ENCODE assay signal across 8 mouse cellular contexts in genomic region chr7:101822836-101823757, GRCm38 (mm10). TPM values are rescaled to one million over a fixed set of nuclear protein-coding genes. Genes with fewer than 3 reads are reported as not detected.
DNase-seq lines count a peak whose midpoint lies in the region; ATAC-seq and TF ChIP-seq lines count a peak whose summit lies in the region.

No protein-coding gene starts in this region.

- H3K4me2 ChIP-seq in intestine, postnatal 0 days (replicated peaks; ENCODE audit: low read depth), result no peak overlapping the region
- H3K4me2 ChIP-seq in lung, postnatal 0 days (replicated peaks; ENCODE audit: low read depth, low read length), result no peak overlapping the region

- H3K9me3 ChIP-seq in intestine, postnatal 0 days (ENCODE audit: control insufficient read depth), result no peaks in the 10 kb centered on the region
- no peaks in the 10 kb centered on the region for H3K9me3 ChIP-seq in lung, postnatal 0 days (ENCODE audit: low read length)

- 61% methylated on average over 32 of the region's 32 CpGs for WGBS in heart, adult 2 months
- 51% methylated on average over 32 of the region's 32 CpGs for WGBS in intestine, postnatal 0 days
- 48% methylated on average over 27 of the region's 32 CpGs for WGBS in lung, postnatal 0 days

- H3K36me3 ChIP-seq in heart, adult 2 months (ENCODE audit: control insufficient read depth, insufficient read depth, low read length), result no peaks in the 10 kb centered on the region; the same call in 1 of the 2 replicates
- H3K36me3 ChIP-seq in intestine, postnatal 0 days (ENCODE audit: control insufficient read depth, insufficient read depth), result peaks cover 41% of the 10 kb centered on the region
- H3K36me3 ChIP-seq in lung, postnatal 0 days (ENCODE audit: insufficient read depth, low read length), result peaks cover 28% of the 10 kb centered on the region

- no peak overlapping the region for H3K27ac ChIP-seq in heart, adult 2 months
- no peak overlapping the region for H3K27ac ChIP-seq in intestine, postnatal 0 days (ENCODE audit: low read depth, low read length)
- H3K27ac ChIP-seq in lung, postnatal 0 days (ENCODE audit: low read length), result no peak overlapping the region

- no peak for TF ChIP-seq EP300 in heart, adult 2 months (IDR thresholded peaks at IDR 0.05; ENCODE audit: insufficient read depth, low read depth, low read length)
- TF ChIP-seq EP300 in lung, postnatal 0 days (IDR thresholded peaks at IDR 0.05), result no peak

- H3K4me1 ChIP-seq in heart, adult 2 months (ENCODE audit: control insufficient read depth, insufficient read depth, low read length), result peaks cover 3% of the 10 kb centered on the region; the same call in 1 of the 2 replicates
- peaks cover 14% of the 10 kb centered on the region; the same call in 1 of the 2 replicates for H3K4me1 ChIP-seq in intestine, postnatal 0 days (replicated peaks; ENCODE audit: control insufficient read depth, insufficient read depth, low read length)
- H3K4me1 ChIP-seq in lung, postnatal 0 days (ENCODE audit: insufficient read depth, low read depth, low read length), result peaks cover 12% of the 10 kb centered on the region

- H3K79me2 ChIP-seq in heart, adult 2 months (replicated peaks; ENCODE audit: control insufficient read depth, insufficient read depth, low read length), result no peaks in the 10 kb centered on the region

- TF ChIP-seq POLR2A in heart, adult 2 months (IDR thresholded peaks at IDR 0.05; ENCODE audit: insufficient read depth, low read depth, low read length), result no peak

- peak; percentile 33 to 38 for DNase-seq in heart, adult 2 months
- no peak for DNase-seq in heart, postnatal 36 days
- peak; percentile 67 for DNase-seq in embryo, embryonic 11 days
- DNase-seq in lung, postnatal 0 days (ENCODE audit: low spot score), result peak; percentile 63
- peak; percentile 72 for DNase-seq in testis, postnatal 10 days (ENCODE audit: low spot score)
- no peak for DNase-seq in left cerebral cortex, postnatal 4 days

- peaks cover 14% of the 10 kb centered on the region for H3K27me3 ChIP-seq in heart, adult 2 months (ENCODE audit: control insufficient read depth, insufficient read depth, low read length)
- peaks cover 37% of the 10 kb centered on the region for H3K27me3 ChIP-seq in intestine, postnatal 0 days (replicated peaks; ENCODE audit: control insufficient read depth, insufficient read depth, low read length)
- peaks cover 34% of the 10 kb centered on the region for H3K27me3 ChIP-seq in lung, postnatal 0 days (replicated peaks; ENCODE audit: insufficient read depth, low read length)

- no peak overlapping the region for H3K4me3 ChIP-seq in heart, adult 2 months
- H3K4me3 ChIP-seq in intestine, postnatal 0 days (ENCODE audit: low read depth, low read length), result no peak overlapping the region
- no peak overlapping the region for H3K4me3 ChIP-seq in lung, postnatal 0 days (ENCODE audit: low read depth, low read length)

- intact Hi-C loops in heart, adult 2 months (cut with DNase I), result no loop called here
- intact Hi-C loops in heart, postnatal 36 days (cut with DNase I), result loop anchor here (1.0 to 5.0 kb wide), 2 partner anchors 12 to 141 kb away; no protein-coding TSS in a partner anchor
- intact Hi-C loops in left cerebral cortex, postnatal 4 days (cut with DNase I), result no loop called here

- ATAC-seq in intestine, postnatal 0 days, result peak; percentile 24
- peak; percentile 29 for ATAC-seq in lung, postnatal 0 days
- ATAC-seq in frontal cortex, adult (ENCODE audit: low TSS enrichment), result no peak

- no peak overlapping the region for H3K9ac ChIP-seq in heart, adult 2 months (ENCODE audit: low read depth, low read length)
- no peak overlapping the region for H3K9ac ChIP-seq in intestine, postnatal 0 days (ENCODE audit: low read depth, low read length)
- no peak overlapping the region for H3K9ac ChIP-seq in lung, postnatal 0 days (replicated peaks; ENCODE audit: low read depth)

- peak; percentile 57 for TF ChIP-seq CTCF in heart, adult 2 months (IDR thresholded peaks at IDR 0.05)
- TF ChIP-seq CTCF in intestine, postnatal 0 days (IDR thresholded peaks at IDR 0.05; ENCODE audit: low read depth), result peak; percentile 71
- TF ChIP-seq CTCF in lung, postnatal 0 days (IDR thresholded peaks at IDR 0.05), result peak; percentile 65

RNA-seq across cellular contexts. Expression of gene Phox2a, which starts 5.0 kb away (rescaled TPM):
- total RNA-seq in heart, adult 2 months (2021), result under 1 TPM; 0.14 to 0.34 TPM
- polyA plus RNA-seq in heart, adult 2 months (2012; rRNA removed), result 0.20 and 0.33 TPM in 2 replicates
- total RNA-seq in heart, postnatal 36 days (2021), result under 1 TPM; 0.33 to 0.36 TPM
- polyA plus RNA-seq in intestine, postnatal 0 days (2015; fragmentation: Nextera tagmentation; extraction: Ambion mirVana), result 2.7 and 3.2 TPM in 2 replicates
- polyA plus RNA-seq in lung, postnatal 0 days (2015; fragmentation: Nextera tagmentation; extraction: Ambion mirVana), result not detected in 2 replicates
- not detected for total RNA-seq in left cerebral cortex, postnatal 4 days (2021)

RNA-seq across cellular contexts. Expression of gene Inppl1, which starts 14.9 kb away (rescaled TPM):
- 100 to 1,000 TPM; 146 to 164 TPM for total RNA-seq in heart, adult 2 months (2021)
- 170 and 177 TPM in 2 replicates for polyA plus RNA-seq in heart, adult 2 months (2012; rRNA removed)
- total RNA-seq in heart, postnatal 36 days (2021), result 100 to 1,000 TPM; 130 to 163 TPM
- 18.2 and 25.8 TPM in 2 replicates for polyA plus RNA-seq in intestine, postnatal 0 days (2015; fragmentation: Nextera tagmentation; extraction: Ambion mirVana)
- 24.2 and 33.8 TPM in 2 replicates for polyA plus RNA-seq in lung, postnatal 0 days (2015; fragmentation: Nextera tagmentation; extraction: Ambion mirVana)
- 10 to 100 TPM; 17.8 to 18.8 TPM for total RNA-seq in left cerebral cortex, postnatal 4 days (2021)

RNA-seq across cellular contexts. Expression of gene Folr2, which starts 33.9 kb away (rescaled TPM):
- 1 to 10 TPM; 5.2 to 6.0 TPM for total RNA-seq in heart, adult 2 months (2021)
- 23.1 and 29.8 TPM in 2 replicates for polyA plus RNA-seq in heart, adult 2 months (2012; rRNA removed)
- total RNA-seq in heart, postnatal 36 days (2021), result 1 to 10 TPM; 5.2 to 7.9 TPM
- 1.1 and 1.2 TPM in 2 replicates for polyA plus RNA-seq in intestine, postnatal 0 days (2015; fragmentation: Nextera tagmentation; extraction: Ambion mirVana)
- polyA plus RNA-seq in lung, postnatal 0 days (2015; fragmentation: Nextera tagmentation; extraction: Ambion mirVana), result 0.73 and 0.81 TPM in 2 replicates
- total RNA-seq in left cerebral cortex, postnatal 4 days (2021), result under 1 TPM in 1 of 2 experiments, not detected in 1; 0.40 TPM

RNA-seq across cellular contexts. Expression of gene Anapc15, which starts 40.4 kb away (rescaled TPM):
- total RNA-seq in heart, adult 2 months (2021), result 10 to 100 TPM; 18.4 to 20.3 TPM
- polyA plus RNA-seq in heart, adult 2 months (2012; rRNA removed), result 24.2 and 27.9 TPM in 2 replicates
- total RNA-seq in heart, postnatal 36 days (2021), result 10 to 100 TPM; 20.2 TPM
- polyA plus RNA-seq in intestine, postnatal 0 days (2015; fragmentation: Nextera tagmentation; extraction: Ambion mirVana), result 56.2 and 58.1 TPM in 2 replicates
- 26.0 and 28.8 TPM in 2 replicates for polyA plus RNA-seq in lung, postnatal 0 days (2015; fragmentation: Nextera tagmentation; extraction: Ambion mirVana)
- 10 to 100 TPM; 37.0 to 40.0 TPM for total RNA-seq in left cerebral cortex, postnatal 4 days (2021)

RNA-seq across cellular contexts. Expression of gene Folr1, which starts 47.5 kb away (rescaled TPM):
- total RNA-seq in heart, adult 2 months (2021), result not detected
- polyA plus RNA-seq in heart, adult 2 months (2012; rRNA removed), result 0.39 and 2.1 TPM in 2 replicates
- under 1 TPM; 0.27 to 0.33 TPM for total RNA-seq in heart, postnatal 36 days (2021)
- polyA plus RNA-seq in intestine, postnatal 0 days (2015; fragmentation: Nextera tagmentation; extraction: Ambion mirVana), result 521 and 623 TPM in 2 replicates
- 0.95 and 2.4 TPM in 2 replicates for polyA plus RNA-seq in lung, postnatal 0 days (2015; fragmentation: Nextera tagmentation; extraction: Ambion mirVana)
- 1 to 10 TPM in 1 of 2 experiments, under 1 TPM in 1; 0.40 to 1.4 TPM for total RNA-seq in left cerebral cortex, postnatal 4 days (2021)

Comparison
In these comparisons a context has a peak if more than half of its experiments do, and no peak if none do; other contexts are left out.
1. DNase-seq: peak in heart, adult 2 months (2 of 2), embryo, embryonic 11 days (single experiment), lung, postnatal 0 days (single experiment) and testis, postnatal 10 days (single experiment); none in heart, postnatal 36 days (0 of 2) and left cerebral cortex, postnatal 4 days (single experiment).
2. RNA of gene Inppl1, which starts 14.9 kb away (total RNA-seq): 146 to 164 TPM in heart, adult 2 months and 130 to 163 TPM in heart, postnatal 36 days; 17.8 to 18.8 TPM in left cerebral cortex, postnatal 4 days; every median in the first group is over 4 times any median in the second.
3. Peak in every context shown above with its lines, with median percentiles within 50 percentile points of each other: CTCF ChIP-seq.